Mouse (Mus musculus) heart, adult 2 months (tissue): ENCODE data around the gene Tssk4. TPM values are rescaled to one million over a fixed set of nuclear protein-coding genes. Genes with fewer than 3 reads are reported as not detected.

Experiments used
- DNase-seq, 2 experiments: peaks; one replicate each; pipeline ENCODE4 v3.0.0; 2021
- H3K27ac ChIP-seq: fragments of 200-600 bp; 2 replicates; pipeline ENCODE4 v1.8.1; 2022
- H3K27me3 ChIP-seq: fragments of 200-500 bp; 2 replicates; pipeline ENCODE4 v1.6.1; 2012; ENCODE audit warnings: mild to moderate bottlenecking, low read length, inconsistent platforms, mixed read lengths; ENCODE audit not compliant: control insufficient read depth, insufficient read depth
- H3K36me3 ChIP-seq: fragments of 200-500 bp; 2 replicates; pipeline ENCODE4 v1.6.1; 2012; ENCODE audit warnings: low read length, inconsistent platforms; ENCODE audit not compliant: control insufficient read depth, insufficient read depth
- H3K4me1 ChIP-seq: fragments of 200-500 bp; 2 replicates; pipeline ENCODE4 v1.6.1; 2011; ENCODE audit warnings: low read length; ENCODE audit not compliant: control insufficient read depth, insufficient read depth
- H3K4me3 ChIP-seq: fragments of 200-600 bp; 2 replicates; pipeline ENCODE4 v1.8.1; 2022
- H3K79me2 ChIP-seq: fragments of 200-500 bp; replicated peaks from 2 replicates; pipeline ENCODE4 v1.6.1; 2012; ENCODE audit warnings: mild to moderate bottlenecking, inconsistent platforms, low read length, moderate library complexity, mixed read lengths; ENCODE audit not compliant: control insufficient read depth, insufficient read depth
- H3K9ac ChIP-seq: fragments of 200-500 bp; 2 replicates; pipeline ENCODE4 v1.6.1; 2012; ENCODE audit warnings: low read depth, mild to moderate bottlenecking, control low read depth, inconsistent platforms, low read length, mixed read lengths
- CTCF ChIP-seq: fragments of 200-600 bp; IDR thresholded peaks from 2 replicates; pipeline ENCODE4 v1.8.1; 2022; ENCODE audit warnings: antibody characterized with exemption, mild to moderate bottlenecking, moderate library complexity
- EP300 ChIP-seq: fragments of 200-500 bp; IDR thresholded peaks from 2 replicates; pipeline ENCODE4 v1.6.1; 2011; ENCODE audit warnings: low read depth, low read length, control low read depth; ENCODE audit not compliant: insufficient read depth
- POLR2A ChIP-seq: fragments of 200-500 bp; IDR thresholded peaks from 2 replicates; pipeline ENCODE4 v1.6.1; 2011; ENCODE audit warnings: mild to moderate bottlenecking, low read depth, low read length, control low read depth; ENCODE audit not compliant: insufficient read depth
- WGBS: fragments of 180-500 bp; shearing (Covaris S2); methylation state at CpG from one replicate; pipeline ENCODE4 v1.1.7; 2018; 5-methylcytosine and 5-hydroxymethylcytosine counted together
- intact Hi-C: fragments of 180-260 bp; cut with DNase I; formaldehyde crosslinking; loops from one replicate; pipeline ENCODE4 v1.15.1; 2025
- polyA plus RNA-seq: library from polyadenylated mRNA; depleted of rRNA; stranded (reverse); fragments of >200 nt; gene quantifications from 2 replicates; pipeline ENCODE4 v1.2.3, GENCODE M21; 2012
- total RNA-seq, 2 experiments: library from RNA; stranded (reverse); gene quantifications; 2 replicates each; pipeline ENCODE4 v1.2.3; 2021

The Tssk4 gene
- total and polyA plus RNA-seq, 3 experiments = 0.34 to 0.55 (median 0.47) TPM

- H3K27ac ChIP-seq = no peak overlapping the region
- H3K27me3 ChIP-seq = no peaks in the 10 kb centered on the region
- DNase-seq = no peak
- H3K4me1 ChIP-seq = peaks cover 5% of the 10 kb centered on the region
- H3K9ac ChIP-seq = no peak overlapping the region
- TF ChIP-seq POLR2A = no peak
- no peak for TF ChIP-seq CTCF
- TF ChIP-seq EP300 = no peak
- H3K4me3 ChIP-seq = no peak overlapping the region
- H3K79me2 ChIP-seq = 0 out of 2 replicates have a peak, but pooled peaks cover 2% of the 10 kb centered on the region
- 95% methylated on average over 14 of the region's 14 CpGs for WGBS
- intact Hi-C loops = loop anchor here (5.0 kb wide), 1 partner anchor 81 kb away; the partner anchor contains the start of gene Rabggta
- peaks cover 2% of the 10 kb centered on the region; the same call in 1 of the 2 replicates for H3K36me3 ChIP-seq
Measured at GRCm38 (mm10) chr14:55640816-55641215, 9.2 kb upstream of the Tssk4 start.

GRCm38 (mm10) chr14:55641291-55641690 is 8.7 kb upstream of the Tssk4 start:
- DNase-seq = no peak
- Histone ChIP-seq H3K79me2 (0 out of 2 replicates have a peak, but pooled peaks cover 2% of the 10 kb centered on the region), H3K27me3 (no peaks in the 10 kb centered on the region), H3K4me3 (no peak overlapping the region), H3K36me3 (no peaks in the 10 kb centered on the region), H3K9ac (no peak overlapping the region), H3K4me1 (peaks cover 5% of the 10 kb centered on the region), H3K27ac (no peak overlapping the region)
- intact Hi-C loops = loop anchor here (5.0 kb wide), 1 partner anchor 81 kb away; the partner anchor contains the start of gene Rabggta
- 96% methylated on average over 13 of the region's 13 CpGs for WGBS
- TF ChIP-seq POLR2A = no peak
- no peak for TF ChIP-seq EP300
- no peak for TF ChIP-seq CTCF

GRCm38 (mm10) chr14:55642679-55643059 is 7.3 kb upstream of the Tssk4 start:
- WGBS = 14% methylated on average over 8 of the region's 8 CpGs
- H3K36me3 ChIP-seq = no peaks in the 10 kb centered on the region
- H3K9ac ChIP-seq = peak overlapping the region; percentile 88
- H3K79me2 ChIP-seq = 0 out of 2 replicates have a peak, but pooled peaks cover 2% of the 10 kb centered on the region
- H3K4me3 ChIP-seq = peak overlapping the region; percentile 95
- TF ChIP-seq POLR2A = no peak
- no peak for TF ChIP-seq CTCF
- DNase-seq = no peak
- peak overlapping the region; percentile 100 for H3K27ac ChIP-seq
- intact Hi-C loops = loop anchor here (2.0 to 5.0 kb wide), 3 partner anchors 18 to 80 kb away; partner anchors contain the start of genes Mdp1 and Rabggta
- peaks cover 5% of the 10 kb centered on the region for H3K4me1 ChIP-seq
- H3K27me3 ChIP-seq = no peaks in the 10 kb centered on the region

GRCm38 (mm10) chr14:55643060-55643907 is 6.7 kb upstream of the Tssk4 start, which contains the start of gene Tm9sf1:
TSS of gene Tm9sf1 (minus strand) at chr14:55643806.
- peak; percentile 94 for DNase-seq
- H3K27ac ChIP-seq = peak within 1 kb of the TSS; percentile 100
- peaks cover 5% of the 10 kb centered on the region for H3K4me1 ChIP-seq
- H3K9ac ChIP-seq = peak within 1 kb of the TSS; percentile 88
- intact Hi-C loops = loop anchor here (2.0 to 5.0 kb wide), 3 partner anchors 18 to 79 kb away; partner anchors contain the start of genes Mdp1 and Rabggta
- H3K27me3 ChIP-seq = no peaks in the 10 kb centered on the region
- peak within 1 kb of the TSS; percentile 95 for H3K4me3 ChIP-seq
- under 1% methylated on average over 89 of the region's 89 CpGs for WGBS
- TF ChIP-seq EP300 (no peak), POLR2A (peak; percentile 47; the same call in 1 of the 2 replicates), CTCF (peak; percentile 27; the same call in 1 of the 2 replicates)
- H3K36me3 ChIP-seq = no peaks in the 10 kb centered on the region
- H3K79me2 ChIP-seq = 0 out of 2 replicates have a peak, but pooled peaks cover 2% of the 10 kb centered on the region

- DNase-seq = no peak
- TF ChIP-seq EP300 (no peak), POLR2A (0 out of 2 replicates have a peak, but pooled peaks have one; percentile 12)
- 9% methylated on average over 17 of the region's 17 CpGs for WGBS
- no peaks in the 10 kb centered on the region for H3K36me3 ChIP-seq
- 0 out of 2 replicates have a peak, but pooled peaks cover 2% of the 10 kb centered on the region for H3K79me2 ChIP-seq
- H3K27me3 ChIP-seq = no peaks in the 10 kb centered on the region
- H3K4me3 ChIP-seq = peak overlapping the region; percentile 95
- peak overlapping the region; percentile 100; the same call in 1 of the 2 replicates for H3K27ac ChIP-seq
- H3K4me1 ChIP-seq = peaks cover 5% of the 10 kb centered on the region
- intact Hi-C loops = loop anchor here (5.0 kb wide), 1 partner anchor 78 kb away; the partner anchor contains the start of gene Rabggta
- H3K9ac ChIP-seq = peak overlapping the region; percentile 25
Measured at GRCm38 (mm10) chr14:55644261-55644888, 5.6 kb upstream of the Tssk4 start.
